Mouse (Mus musculus) gastrocnemius, postnatal 10 days (tissue): ENCODE data around the gene Pgap3. TPM values are rescaled to one million over a fixed set of nuclear protein-coding genes. Genes with fewer than 3 reads are reported as not detected.

Experiments
- DNase-seq: peaks from one replicate; pipeline ENCODE4 v3.0.0; 2021; ENCODE audit warnings: mixed read lengths
- long read RNA-seq, 2 experiments: library from polyadenylated mRNA; stranded (forward); transcript quantifications; one replicate each; pipeline ENCODE4 v2.0.0; 2021
- total RNA-seq, 2 experiments: library from RNA; stranded (reverse); gene quantifications; 2 replicates each; pipeline ENCODE4 v1.2.3; 2021

The Pgap3 gene
- total RNA-seq = 1 to 10 TPM; 3.2 to 3.5 TPM
- long read RNA-seq, experiment 1, partial matches to known transcripts = 0 of 5 reads
- long read RNA-seq, experiment 1, other reads (novel, unspliced or antisense) = 2 of 5 reads
- long read RNA-seq, experiment 2, partial matches to known transcripts = 0 of 3 reads
- long read RNA-seq, experiment 2, other reads (novel, unspliced or antisense) = 0 of 3 reads

DNA sequence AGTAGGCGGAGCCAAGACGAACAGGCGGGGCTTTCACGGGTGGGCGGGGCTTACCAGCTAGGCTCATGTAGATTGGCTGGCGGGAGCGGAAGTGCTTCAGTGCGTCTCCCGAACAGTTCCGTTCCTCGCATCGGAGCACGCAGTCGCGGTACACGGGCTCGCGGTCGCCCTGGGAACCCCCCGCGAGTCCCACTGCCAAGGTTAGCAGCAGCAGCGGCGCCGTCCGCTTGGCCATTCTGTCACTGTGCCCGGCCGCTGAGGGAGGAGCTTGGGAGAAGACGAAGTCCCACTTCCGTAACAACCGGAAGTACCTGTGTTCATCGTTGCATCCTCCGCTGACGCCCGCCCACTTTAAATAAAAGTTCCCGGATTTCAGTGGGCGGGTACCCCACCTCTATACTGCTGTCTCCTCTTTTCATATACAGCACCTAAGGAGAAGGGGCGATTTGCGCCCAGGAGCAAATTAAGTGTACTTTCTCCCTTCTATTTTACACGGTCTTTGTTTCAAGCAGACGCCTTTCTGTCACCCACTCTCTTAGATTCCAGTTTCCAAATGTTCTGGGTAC, at the start of gene Pgap3:
Gene Pgap3 (minus strand): TSS at position 330 of the 566 bp plus-strand sequence.
- peak; percentile 80 for DNase-seq

DNA sequence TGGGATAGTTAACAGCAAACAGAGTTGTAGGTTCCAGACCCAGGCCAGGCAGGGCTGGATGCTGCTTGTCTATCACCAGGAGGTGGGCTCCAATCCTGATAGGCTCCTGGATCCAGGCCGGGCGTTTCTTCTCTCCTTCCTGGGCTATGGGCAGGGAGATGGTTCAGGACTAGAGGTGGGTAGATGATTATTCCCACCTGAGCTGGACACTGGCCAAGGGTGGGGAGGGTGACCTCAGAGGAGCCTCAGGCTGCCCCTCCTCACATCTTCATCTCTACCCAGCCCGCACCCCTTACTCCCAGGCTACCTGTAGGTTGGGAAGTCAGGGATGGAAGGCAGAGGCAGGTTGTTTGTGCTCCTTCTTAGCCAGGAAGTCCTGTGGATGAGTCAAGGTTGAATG, 49.1 kb upstream of the Pgap3 start:
- DNase-seq = no peak

- no peak for DNase-seq
Observed at GRCm38 (mm10) chr11:98448191-98448790, 48.0 kb upstream of the Pgap3 start.

DNA sequence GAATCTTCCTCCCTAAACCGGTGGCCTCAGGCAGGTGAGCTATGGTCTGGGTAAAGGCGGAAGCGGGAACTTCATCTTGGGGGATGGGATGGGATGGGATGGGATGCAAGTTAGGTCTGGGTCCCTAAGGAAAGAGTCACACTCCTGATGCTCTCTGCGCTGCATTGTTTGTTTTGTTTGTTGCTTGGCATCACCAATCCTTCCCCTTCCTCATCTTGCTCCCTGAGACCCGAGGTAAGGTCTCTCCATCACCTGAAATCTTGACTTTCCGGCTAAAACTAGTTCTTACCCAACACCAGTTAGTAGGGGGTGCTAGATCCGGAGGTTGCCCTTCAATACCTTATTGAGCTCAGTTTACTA, 47.2 kb upstream of the Pgap3 start:
- DNase-seq = no peak

DNA sequence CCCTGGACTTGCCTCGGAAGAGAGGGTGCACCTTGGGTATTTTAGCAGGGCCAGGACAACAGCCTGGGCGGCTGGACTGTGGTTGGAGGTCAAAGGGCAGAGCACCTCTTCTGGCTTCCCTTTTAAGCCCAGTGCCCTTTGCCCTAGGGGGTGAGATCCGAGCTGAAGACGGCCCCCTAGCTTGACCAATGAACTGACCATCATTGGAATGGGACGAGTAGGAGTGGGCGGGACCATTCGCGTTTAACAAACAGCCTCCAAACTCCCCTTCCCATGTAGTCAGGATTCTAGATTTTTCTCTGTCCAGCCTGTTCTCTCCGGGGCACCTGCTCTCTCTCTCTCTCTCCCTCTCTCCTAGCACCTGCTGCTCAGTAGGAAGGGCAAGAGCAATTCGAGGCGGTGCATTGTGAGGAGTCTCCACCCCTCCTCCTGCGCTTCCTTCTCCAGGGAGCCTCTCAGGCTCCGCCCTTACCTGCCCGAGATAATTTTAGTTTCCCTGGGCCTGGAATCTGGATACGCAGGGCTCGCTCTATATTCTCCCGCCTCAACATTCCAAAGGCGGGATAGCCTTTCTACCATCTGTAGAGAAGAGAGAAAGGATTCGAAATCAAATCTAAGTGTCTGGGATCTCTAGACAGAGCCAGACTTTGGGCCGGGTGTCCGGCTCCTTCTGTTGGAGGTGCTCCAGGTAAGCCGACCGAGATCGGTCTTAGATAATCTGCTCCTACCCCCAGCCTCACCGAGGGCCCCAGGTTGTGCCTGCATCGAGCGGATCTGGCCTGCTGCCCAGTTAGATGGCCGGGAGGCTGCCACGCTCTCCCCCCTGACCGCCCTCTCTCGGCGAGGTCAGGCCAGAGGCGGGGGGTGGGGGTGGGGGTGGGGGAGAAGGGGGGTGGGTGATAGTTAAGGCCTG, 46.5 kb upstream of the Pgap3 start:
- DNase-seq = no peak

- DNase-seq = no peak
Observed at GRCm38 (mm10) chr11:98446213-98446561, 45.9 kb upstream of the Pgap3 start, which contains the start of gene Grb7. Gene Grb7 (plus strand): TSS chr11:98446394.

DNA sequence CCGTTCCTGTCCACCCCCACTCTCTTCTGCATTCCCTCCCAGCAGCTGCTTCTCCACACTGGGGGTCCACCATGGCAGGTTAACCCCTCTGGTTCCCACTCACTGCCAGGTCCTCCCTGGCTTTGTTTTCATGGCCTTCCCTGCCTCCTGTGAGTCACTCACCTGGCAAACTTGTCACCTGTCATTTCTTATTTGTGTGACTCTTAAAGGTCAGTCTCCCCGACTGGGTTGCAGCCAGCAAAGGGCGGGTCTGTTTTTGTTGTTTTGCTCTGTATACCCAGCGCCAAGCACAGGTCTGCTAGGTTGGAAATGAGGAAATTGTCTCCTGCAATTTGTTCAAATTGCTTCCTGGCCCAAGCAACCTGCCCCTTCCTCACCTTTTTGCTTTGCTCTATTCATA, 45.4 kb upstream of the Pgap3 start:
- no peak for DNase-seq

DNA sequence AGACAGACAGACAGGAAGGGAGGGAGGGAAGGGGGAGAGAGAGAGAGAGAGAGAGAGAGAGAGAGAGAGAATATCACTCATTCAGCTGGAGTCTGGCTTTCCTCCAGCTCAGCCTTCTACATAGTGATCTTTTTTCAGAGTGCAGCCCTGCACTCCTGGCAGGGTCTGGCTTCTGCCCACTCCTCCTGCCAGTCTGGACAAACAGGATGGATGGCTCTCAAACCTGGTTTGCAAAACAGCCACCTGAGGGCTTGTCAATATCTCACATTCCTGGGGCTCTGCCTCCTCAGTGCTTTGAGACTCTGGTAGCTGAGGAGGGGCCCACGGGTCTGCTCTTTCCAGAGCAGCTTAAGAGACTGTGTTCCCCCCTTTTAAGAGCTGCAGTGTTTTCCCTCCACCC, 44.9 kb upstream of the Pgap3 start:
- no peak for DNase-seq

- no peak for DNase-seq
Observed at GRCm38 (mm10) chr11:98443688-98444087, 43.4 kb upstream of the Pgap3 start.

- peak; percentile 99 for DNase-seq
Observed at GRCm38 (mm10) chr11:98438331-98439158, 38.3 kb upstream of the Pgap3 start, which contains the start of gene Mien1. Gene Mien1 (minus strand): TSS chr11:98438991.

DNA sequence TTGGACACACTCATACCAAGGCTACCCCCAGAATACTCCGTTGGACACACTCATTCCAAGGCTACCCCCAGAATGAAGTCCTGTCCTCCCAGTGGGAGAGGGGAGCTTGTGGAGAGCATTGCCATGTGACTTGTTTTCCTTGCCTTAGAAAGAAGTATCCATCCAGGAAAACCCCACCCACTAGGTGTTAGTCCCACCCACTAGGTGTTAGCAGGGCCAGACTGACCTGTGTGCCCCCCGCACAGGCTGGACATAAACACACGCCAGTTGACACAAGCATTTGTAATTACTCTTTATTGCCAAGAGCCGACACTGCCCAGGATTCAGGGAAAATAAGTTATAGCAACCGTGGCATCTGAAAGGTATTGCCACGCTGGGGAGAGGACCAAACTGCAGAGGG, 37.2 kb upstream of the Pgap3 start:
- no peak for DNase-seq

DNA sequence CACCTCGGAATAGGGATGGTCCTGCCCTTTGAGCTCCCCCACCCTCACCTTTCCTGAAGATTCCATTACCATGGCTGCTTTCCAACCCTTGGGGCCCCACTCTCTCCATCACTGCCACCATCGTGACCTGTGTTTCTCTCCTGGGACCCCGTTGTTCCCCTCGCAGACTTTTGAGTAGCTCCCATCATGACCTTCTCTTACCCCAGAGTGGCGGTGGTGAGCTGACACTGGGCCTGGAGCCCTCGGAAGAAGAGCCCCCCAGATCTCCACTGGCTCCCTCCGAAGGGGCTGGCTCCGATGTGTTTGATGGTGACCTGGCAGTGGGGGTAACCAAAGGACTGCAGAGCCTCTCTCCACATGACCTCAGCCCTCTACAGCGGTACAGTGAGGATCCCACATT, 35.4 kb upstream of the Pgap3 start:
- no peak for DNase-seq

DNA sequence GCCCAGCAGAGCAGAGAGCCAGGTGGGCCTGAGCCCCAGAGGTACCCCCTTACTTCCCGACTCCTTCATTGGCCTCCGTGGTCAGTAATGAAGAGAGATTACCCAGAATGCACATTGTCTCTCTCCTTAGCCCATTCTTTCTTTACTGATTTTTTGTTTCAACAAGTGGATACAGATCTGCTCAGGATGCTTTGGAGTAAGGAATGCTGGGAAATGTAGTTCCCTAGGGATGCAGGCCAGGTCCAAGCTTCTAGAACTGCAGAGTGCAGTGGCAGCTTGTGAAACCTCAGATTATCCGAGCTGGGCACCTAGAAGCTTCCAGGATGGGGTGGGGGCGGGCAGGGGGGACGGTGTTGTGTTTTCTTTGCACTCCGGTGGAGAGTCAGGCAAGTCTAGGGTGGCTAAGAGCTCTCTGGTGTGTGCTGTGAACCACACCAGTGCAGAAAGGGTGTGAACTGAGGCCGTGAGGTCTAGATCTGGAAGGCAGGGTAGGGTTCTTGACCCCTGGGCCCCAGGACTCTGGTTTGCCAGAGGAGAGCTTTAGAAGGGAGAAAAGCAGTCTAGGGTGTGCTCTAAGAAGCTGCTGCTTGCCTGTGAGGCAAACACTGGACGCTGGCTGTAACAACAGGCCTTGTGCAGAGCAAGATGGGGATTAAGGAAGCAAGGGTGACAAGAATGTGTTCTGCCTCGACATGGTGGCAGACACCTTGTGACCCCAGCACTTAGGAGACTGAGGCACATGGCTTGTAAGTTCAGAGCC, 31.6 kb upstream of the Pgap3 start:
- no peak for DNase-seq

DNA sequence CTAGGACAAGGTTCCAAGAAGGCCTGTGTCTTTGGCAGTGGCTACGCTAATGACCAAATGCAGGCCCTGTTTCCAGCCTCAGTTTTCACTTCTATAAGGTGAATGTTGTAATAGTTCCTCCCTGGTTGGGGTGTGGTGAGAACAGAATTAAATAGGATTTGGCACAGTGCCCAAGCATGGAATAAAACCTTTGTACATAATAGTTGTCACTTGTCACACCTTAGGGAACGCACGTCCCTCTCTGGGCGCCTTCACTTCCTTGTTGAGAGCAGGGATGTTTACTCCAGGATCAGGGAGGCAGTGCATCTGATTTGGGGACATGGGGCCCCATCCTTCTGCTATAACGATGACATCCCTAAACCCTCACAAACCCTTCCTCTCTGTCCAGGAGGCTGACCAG, 28.1 kb upstream of the Pgap3 start:
- DNase-seq = no peak

GRCm38 (mm10) chr11:98426592-98426991, 26.3 kb upstream of the Pgap3 start:
- no peak for DNase-seq

DNA sequence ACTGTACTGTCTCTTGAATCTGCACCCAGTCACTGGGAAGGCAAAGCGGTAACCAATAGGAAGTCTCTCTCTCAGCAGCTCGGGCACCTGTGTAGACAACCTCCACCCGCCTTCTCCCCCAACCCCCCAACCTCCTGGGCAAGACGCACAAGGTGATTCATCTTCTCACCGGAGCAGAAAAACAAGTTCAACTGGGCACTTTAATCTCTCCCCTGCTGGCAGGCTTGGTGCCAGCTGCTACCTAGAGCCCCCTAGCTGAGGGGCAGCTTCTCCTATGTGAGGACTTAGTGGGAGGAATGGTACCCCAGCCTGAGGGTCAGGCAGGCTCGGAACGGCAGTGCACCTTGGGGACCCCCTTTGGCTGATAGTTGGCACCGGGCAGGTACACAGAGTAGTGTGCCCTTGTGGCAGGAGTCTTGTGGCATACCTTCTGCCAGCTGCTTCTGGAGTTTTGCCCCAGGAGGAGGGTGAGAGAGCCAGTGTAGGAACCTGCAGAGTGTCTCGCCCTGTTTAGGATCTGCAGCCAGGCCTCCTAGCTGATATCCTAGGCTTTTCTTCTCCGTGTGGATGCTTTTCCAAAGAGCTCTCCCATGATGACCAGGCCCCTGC, 18.8 kb upstream of the Pgap3 start:
- DNase-seq = no peak

DNA sequence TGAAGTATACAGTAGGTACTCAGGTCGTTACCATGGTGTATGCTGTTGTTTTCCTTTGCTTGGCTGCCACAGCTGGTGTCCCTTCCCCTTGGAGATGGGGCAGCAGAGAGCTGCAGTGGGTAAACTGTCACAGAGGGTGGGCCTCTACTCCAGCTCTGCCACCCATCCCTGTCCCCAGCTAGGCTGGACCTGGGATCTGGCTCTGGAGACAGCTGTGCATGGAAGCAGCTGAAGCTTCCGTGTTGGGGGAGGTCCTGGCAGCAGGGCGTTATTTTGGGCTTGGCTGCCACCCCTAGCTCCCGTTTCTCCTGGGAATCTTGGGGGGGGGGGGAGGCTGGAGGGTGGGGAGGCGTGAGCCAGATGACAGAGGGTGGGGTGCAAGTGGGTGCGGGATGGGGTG, 18.0 kb upstream of the Pgap3 start:
- DNase-seq = no peak

DNA sequence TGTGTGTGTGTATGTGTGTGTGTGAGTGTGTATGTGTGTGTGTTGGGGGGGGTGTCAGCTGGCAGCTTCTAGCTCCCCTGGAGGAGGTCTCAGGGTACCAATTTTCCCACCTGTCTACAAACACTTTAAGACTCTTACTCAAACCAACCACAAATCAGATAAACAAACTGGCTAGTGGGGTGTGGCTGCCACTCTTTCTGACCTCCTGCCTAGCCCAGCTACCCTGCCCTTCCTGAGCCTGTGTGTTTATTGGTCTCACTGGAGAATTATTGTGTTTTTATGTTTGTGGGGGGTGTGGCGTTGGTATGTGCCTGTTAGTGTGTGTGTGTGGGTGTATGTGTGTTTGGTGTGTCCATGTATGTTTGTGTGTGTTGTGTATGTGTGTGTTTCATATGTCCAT, 16.8 kb upstream of the Pgap3 start:
- no peak for DNase-seq

GRCm38 (mm10) chr11:98414162-98414561, 13.9 kb upstream of the Pgap3 start:
- DNase-seq = no peak

GRCm38 (mm10) chr11:98413731-98414130, 13.4 kb upstream of the Pgap3 start:
- DNase-seq = no peak

- peak; percentile 41 for DNase-seq
Observed at GRCm38 (mm10) chr11:98412797-98413301, 12.6 kb upstream of the Pgap3 start.
